Mouse (Mus musculus) ES-E14 (cell line): ENCODE results near the gene Rhob. TPM values are rescaled to one million over a fixed set of nuclear protein-coding genes. Genes with fewer than 3 reads are reported as not detected.

Source experiments
- DNase-seq: peaks from one replicate; pipeline ENCODE4 v3.0.0-alpha.2; 2013; ENCODE audit warnings: low read depth, low spot score
- H3K27ac ChIP-seq: 2 replicates; pipeline ENCODE4 v1.5.1; 2012; ENCODE audit warnings: low read depth, mild to moderate bottlenecking, low read length, moderate library complexity, mixed read lengths; ENCODE audit not compliant: poor library complexity, insufficient read depth, severe bottlenecking
- H3K36me3 ChIP-seq: 2 replicates; pipeline ENCODE4 v1.6.1; 2012; ENCODE audit warnings: mild to moderate bottlenecking, low read length, moderate library complexity, mixed read lengths; ENCODE audit not compliant: control insufficient read depth, poor library complexity, insufficient read depth, severe bottlenecking
- H3K4me1 ChIP-seq, 2 experiments: fragments of 150-350 bp in 1 of 2; sonication (generic) in 1 of 2; 2 replicates each; pipeline ENCODE4 v1.6.1; 2012; ENCODE audit warnings: low read length in 2 of 2, mild to moderate bottlenecking in 1 of 2, mixed read lengths in 1 of 2; ENCODE audit not compliant: control insufficient read depth in 2 of 2, insufficient read depth in 2 of 2, poor library complexity in 1 of 2
- H3K4me3 ChIP-seq, 2 experiments: fragments of 150-350 bp in 1 of 2; sonication (generic) in 1 of 2; 2 replicates each; pipeline ENCODE4 v1.5.1; 2012; ENCODE audit warnings: low read length in 2 of 2, low read depth in 1 of 2, mild to moderate bottlenecking in 1 of 2, mixed read lengths in 1 of 2; ENCODE audit not compliant: insufficient read depth in 1 of 2, poor library complexity in 1 of 2, severe bottlenecking in 1 of 2
- H3K9ac ChIP-seq: 2 replicates; pipeline ENCODE4 v1.6.1; 2012; ENCODE audit warnings: low read depth, mild to moderate bottlenecking, low read length, mixed read lengths; ENCODE audit not compliant: poor library complexity, insufficient read depth, severe bottlenecking
- H3K9me3 ChIP-seq: fragments of 150-350 bp; sonication (generic); 2 replicates; pipeline ENCODE4 v1.6.1; 2012; ENCODE audit warnings: low read depth, mild to moderate bottlenecking, low read length; ENCODE audit not compliant: control insufficient read depth, insufficient read depth
- CHD2 ChIP-seq: IDR thresholded peaks from 2 replicates; pipeline ENCODE4 v1.6.1; 2014; ENCODE audit warnings: mild to moderate bottlenecking, low read depth, low read length, inconsistent platforms
- HCFC1 ChIP-seq: IDR thresholded peaks from 2 replicates; pipeline ENCODE4 v1.6.1; 2012; ENCODE audit warnings: low read length, inconsistent platforms, borderline replicate concordance; ENCODE audit not compliant: insufficient read depth
- MAFK ChIP-seq: IDR thresholded peaks from 2 replicates; pipeline ENCODE4 v1.6.1; 2014; ENCODE audit warnings: mild to moderate bottlenecking, low read depth, low read length, inconsistent platforms; ENCODE audit not compliant: insufficient read depth
- ZC3H11A ChIP-seq: IDR thresholded peaks from 2 replicates; pipeline ENCODE4 v1.6.1; 2012; ENCODE audit warnings: low read depth, mild to moderate bottlenecking, inconsistent platforms, low read length, borderline replicate concordance
- ZNF384 ChIP-seq: IDR thresholded peaks from 2 replicates; pipeline ENCODE4 v1.6.1; 2012; ENCODE audit warnings: low read depth, low read length, inconsistent platforms
- in situ Hi-C, 2 experiments: fragments of 600-800 bp; cut with MboI; formaldehyde crosslinking; loops; one replicate each; pipeline ENCODE4 v1.15.1; 2025; ENCODE audit warnings: low sequenced_read_pairs in 2 of 2, inconsistent platforms in 1 of 2; ENCODE audit not compliant: unreplicated experiment in 2 of 2
- total RNA-seq: library from RNA; depleted of rRNA; stranded (reverse); fragments of 300-350 nt; gene quantifications from 2 replicates; pipeline ENCODE4 v1.2.3, GENCODE M21; 2012

The Rhob gene
- total RNA-seq, 1 experiment: 43.6 TPM

DNA sequence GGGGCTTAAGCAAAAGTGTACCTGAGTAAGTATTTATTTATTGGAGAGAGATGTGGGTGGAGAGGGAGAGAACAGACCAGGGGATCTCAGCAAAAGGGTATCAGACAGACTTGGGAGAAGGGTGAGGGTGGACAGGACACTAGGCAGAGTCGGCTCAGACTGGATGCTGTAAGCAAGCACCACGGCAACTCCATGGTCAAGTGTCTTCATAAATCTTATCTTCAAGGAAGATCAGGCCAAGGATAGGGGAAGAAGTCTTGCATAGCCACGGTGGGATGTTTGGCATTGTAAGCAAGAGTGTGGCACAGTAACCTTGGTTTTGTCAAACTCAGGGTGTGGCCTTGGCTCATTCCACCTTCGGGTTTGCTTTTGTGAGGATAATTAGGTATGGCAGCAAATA lies 27.8 kb downstream of the Rhob start:
- no peak for DNase-seq
- no peaks in the 10 kb centered on the region for H3K36me3 ChIP-seq
- H3K4me3 ChIP-seq: no peak overlapping the region
- no peaks in the 10 kb centered on the region for H3K4me1 ChIP-seq
- H3K9ac ChIP-seq: no peak overlapping the region
- no peaks in the 10 kb centered on the region for H3K9me3 ChIP-seq
- no peak for TF ChIP-seq ZC3H11A
- no peak for TF ChIP-seq HCFC1
- TF ChIP-seq CHD2: no peak
- TF ChIP-seq ZNF384: no peak
- TF ChIP-seq MAFK: no peak
- in situ Hi-C loops: no loop called here
- H3K27ac ChIP-seq: no peak overlapping the region

DNA sequence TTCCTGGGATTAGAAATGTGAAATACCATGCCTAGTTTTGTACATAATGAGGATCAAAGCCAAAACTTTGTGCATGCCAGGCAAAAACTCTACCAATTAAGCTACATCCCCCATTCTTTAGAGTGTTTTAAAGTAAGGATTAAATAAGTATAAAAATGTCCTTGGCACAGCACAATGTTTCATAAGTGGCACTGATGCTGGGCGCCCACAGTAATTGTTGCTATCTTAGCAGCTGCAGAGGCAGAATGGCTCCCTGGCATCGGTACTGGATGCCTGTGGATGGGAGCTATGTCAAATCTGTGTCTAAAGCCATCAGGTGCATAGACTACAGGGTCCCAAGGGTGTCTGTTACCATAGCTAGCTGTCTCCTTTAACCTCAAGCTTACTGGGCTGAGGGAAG lies 28.8 kb downstream of the Rhob start:
- in situ Hi-C loops: no loop called here
- no peak for DNase-seq
- Histone ChIP-seq H3K4me1 (no peaks in the 10 kb centered on the region), H3K9me3 (no peaks in the 10 kb centered on the region), H3K9ac (no peak overlapping the region), H3K4me3 (no peak overlapping the region), H3K36me3 (no peaks in the 10 kb centered on the region), H3K27ac (no peak overlapping the region)
- no peak for TF ChIP-seq ZNF384
- TF ChIP-seq MAFK: no peak
- no peak for TF ChIP-seq CHD2
- TF ChIP-seq ZC3H11A: no peak
- TF ChIP-seq HCFC1: no peak

- no peak for DNase-seq
- H3K27ac ChIP-seq: no peak overlapping the region
- in situ Hi-C loops: no loop called here
- TF ChIP-seq HCFC1 (no peak), CHD2 (no peak), MAFK (no peak), ZC3H11A (no peak), ZNF384 (no peak)
- H3K9me3 ChIP-seq: no peaks in the 10 kb centered on the region
- H3K36me3 ChIP-seq: no peaks in the 10 kb centered on the region
- H3K9ac ChIP-seq: no peak overlapping the region
- no peak overlapping the region for H3K4me3 ChIP-seq
- no peaks in the 10 kb centered on the region for H3K4me1 ChIP-seq
Measured at GRCm38 (mm10) chr12:8469742-8470494, 29.9 kb downstream of the Rhob start.

DNA sequence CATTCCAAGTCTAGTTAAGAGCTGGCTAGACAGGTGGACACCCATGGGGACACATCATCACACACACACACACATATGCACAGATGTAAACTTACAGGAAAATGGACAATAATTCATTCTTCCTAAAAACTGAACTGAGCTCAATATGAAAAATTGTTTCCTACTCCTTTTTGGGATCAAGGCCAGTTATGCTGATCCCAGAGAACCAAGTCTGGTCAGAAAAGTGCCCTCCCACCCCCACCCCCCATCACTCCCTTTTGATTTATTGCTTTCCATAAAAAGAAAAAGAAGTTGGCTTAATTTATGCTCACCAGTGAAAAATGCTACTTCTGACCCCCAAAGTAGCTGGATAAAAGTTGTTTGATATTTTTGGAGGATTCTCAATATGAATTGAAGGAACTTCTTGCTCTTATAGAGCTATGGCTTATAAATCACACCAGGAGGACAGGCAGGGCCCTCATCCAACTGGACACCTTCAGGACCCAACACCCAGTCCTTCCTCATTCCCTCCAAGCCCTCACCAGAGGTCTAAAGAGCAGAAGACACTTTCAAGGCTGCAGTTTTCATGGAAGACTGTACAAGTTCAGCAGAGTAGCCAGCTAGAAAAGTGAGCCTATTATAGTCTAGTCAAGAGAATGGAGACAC lies 31.5 kb downstream of the Rhob start:
- Histone ChIP-seq H3K9ac (no peak overlapping the region), H3K36me3 (no peaks in the 10 kb centered on the region), H3K4me1 (no peaks in the 10 kb centered on the region), H3K27ac (no peak overlapping the region), H3K9me3 (no peaks in the 10 kb centered on the region), H3K4me3 (no peak overlapping the region)
- no peak for DNase-seq
- in situ Hi-C loops: no loop called here
- TF ChIP-seq CHD2 (no peak), HCFC1 (no peak), ZNF384 (no peak), ZC3H11A (no peak), MAFK (no peak)
